Comparison of ENCODE assay signal across 8 mouse cellular contexts in the genomic region with DNA sequence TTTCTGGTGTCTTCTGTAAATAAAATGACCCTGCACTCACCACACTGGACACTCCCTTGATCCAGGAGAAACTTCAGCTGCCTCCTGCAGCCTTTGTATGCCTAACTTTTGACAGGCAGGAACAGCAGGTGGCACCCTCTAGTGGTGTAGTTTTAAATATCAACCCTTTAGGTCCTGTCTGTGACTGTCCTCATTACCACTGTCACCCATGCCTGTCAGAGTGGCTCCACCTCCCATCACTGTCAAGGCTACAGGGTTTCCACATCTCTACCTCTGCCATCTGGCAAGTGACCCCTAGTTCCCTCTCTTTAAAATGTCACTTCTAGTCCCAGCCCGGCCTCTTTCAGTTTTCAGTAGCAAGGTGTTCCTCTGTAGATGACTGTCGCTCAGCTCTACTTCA.
A peak's percentile ranks its signal among the peaks of the same experiment; 100 is the strongest.
DNase-seq lines count a peak whose midpoint lies in the region; ATAC-seq lines count a peak whose summit lies in the region.

No protein-coding gene starts in this region.

- H3K27ac ChIP-seq in neural tube, embryonic 12.5 days, result no peak overlapping the region
- H3K27ac ChIP-seq in hindbrain, embryonic 11.5 days (ENCODE audit: low read depth, low read length), result no peak overlapping the region
- no peak overlapping the region for H3K27ac ChIP-seq in stomach, embryonic 14.5 days (ENCODE audit: low read length)

- H3K4me3 ChIP-seq in neural tube, embryonic 12.5 days, result no peak overlapping the region
- H3K4me3 ChIP-seq in hindbrain, embryonic 11.5 days (ENCODE audit: low read depth, low read length), result no peak overlapping the region
- H3K4me3 ChIP-seq in stomach, embryonic 14.5 days (ENCODE audit: low read depth, low read length), result no peak overlapping the region

- H3K4me1 ChIP-seq in neural tube, embryonic 12.5 days, result no peaks in the 10 kb centered on the region
- no peaks in the 10 kb centered on the region for H3K4me1 ChIP-seq in hindbrain, embryonic 11.5 days (replicated peaks; ENCODE audit: control insufficient read depth, insufficient read depth, low read length)
- H3K4me1 ChIP-seq in stomach, embryonic 14.5 days (ENCODE audit: control insufficient read depth, insufficient read depth, low read length), result no peaks in the 10 kb centered on the region

- WGBS in neural tube, embryonic 12.5 days, result 86% methylated on average over 2 of the region's 2 CpGs
- 80% methylated on average over 2 of the region's 2 CpGs for WGBS in hindbrain, embryonic 11.5 days
- 89% methylated on average over 2 of the region's 2 CpGs for WGBS in stomach, embryonic 14.5 days

- H3K36me3 ChIP-seq in neural tube, embryonic 12.5 days, result no peaks in the 10 kb centered on the region
- H3K36me3 ChIP-seq in hindbrain, embryonic 11.5 days (ENCODE audit: control insufficient read depth, insufficient read depth, low read length), result no peaks in the 10 kb centered on the region
- no peaks in the 10 kb centered on the region for H3K36me3 ChIP-seq in stomach, embryonic 14.5 days (ENCODE audit: control insufficient read depth, insufficient read depth, low read length)

- H3K27me3 ChIP-seq in neural tube, embryonic 12.5 days (replicated peaks), result no peaks in the 10 kb centered on the region
- no peaks in the 10 kb centered on the region for H3K27me3 ChIP-seq in hindbrain, embryonic 11.5 days (ENCODE audit: control insufficient read depth, insufficient read depth, low read length)
- H3K27me3 ChIP-seq in stomach, embryonic 14.5 days (ENCODE audit: control insufficient read depth, insufficient read depth, low read length), result no peaks in the 10 kb centered on the region

- H3K9me3 ChIP-seq in neural tube, embryonic 12.5 days, result no peaks in the 10 kb centered on the region
- H3K9me3 ChIP-seq in hindbrain, embryonic 11.5 days (ENCODE audit: control insufficient read depth, low read length), result no peaks in the 10 kb centered on the region
- no peaks in the 10 kb centered on the region for H3K9me3 ChIP-seq in stomach, embryonic 14.5 days (ENCODE audit: control insufficient read depth, low read depth, low read length)

- H3K4me2 ChIP-seq in neural tube, embryonic 12.5 days (replicated peaks), result no peak overlapping the region
- no peak overlapping the region for H3K4me2 ChIP-seq in hindbrain, embryonic 11.5 days (replicated peaks; ENCODE audit: low read depth, low read length)
- H3K4me2 ChIP-seq in stomach, embryonic 14.5 days (replicated peaks; ENCODE audit: low read depth, low read length), result no peak overlapping the region

- ATAC-seq in neural tube, embryonic 12.5 days (ENCODE audit: low FRiP score, low read depth), result peak; percentile 58
- ATAC-seq in erythroid progenitor cell, adult 5-6 weeks (replicated peaks; ENCODE audit: low FRiP score, poor library complexity, severe bottlenecking), result peak; percentile 73
- no peak for ATAC-seq in hindbrain, embryonic 11.5 days (ENCODE audit: low FRiP score)
- ATAC-seq in stomach, embryonic 14.5 days (ENCODE audit: insufficient number of reproducible peaks, insufficient read depth, low FRiP score, low read depth), result peak; percentile 53; the same call in 1 of the 2 replicates

- DNase-seq in neural tube, embryonic 10.5 days (ENCODE audit: extremely low spot score, low spot score), result no peak
- DNase-seq in brain, adult 2 months (ENCODE audit: low read depth, low spot score), result peak; percentile 72
- peak; percentile 64 for DNase-seq in hindbrain, embryonic 11.5 days (ENCODE audit: low spot score)
- DNase-seq in layer of hippocampus, postnatal 10 days (ENCODE audit: low spot score in 2 of 2), result peak; percentile 47 to 59
- DNase-seq in lung, postnatal 36 days, result peak; percentile 86

- H3K9ac ChIP-seq in neural tube, embryonic 12.5 days, result no peak overlapping the region
- H3K9ac ChIP-seq in hindbrain, embryonic 11.5 days (ENCODE audit: low read depth, low read length), result no peak overlapping the region
- H3K9ac ChIP-seq in stomach, embryonic 14.5 days (replicated peaks; ENCODE audit: low read depth, low read length), result no peak overlapping the region
